Mouse (Mus musculus) liver, embryonic 15.5 days (tissue): ENCODE measurements around the gene Mrpl54. TPM values are rescaled to one million over a fixed set of nuclear protein-coding genes. Genes with fewer than 3 reads are reported as not detected.

ENCODE experiments used
- ATAC-seq: fragments of 200-750 bp; cut with Nextera tagmentation; 2 replicates; pipeline ENCODE4 v1.8.0; 2017; ENCODE audit warnings: moderate number of reproducible peaks, mild to moderate bottlenecking, moderate library complexity; ENCODE audit not compliant: insufficient read depth
- H3K27ac ChIP-seq: fragments of 300-500 bp; sonication (generic); replicated peaks from 2 replicates; pipeline ENCODE4 v1.5.1; 2015; ENCODE audit warnings: mild to moderate bottlenecking, inconsistent platforms
- H3K27me3 ChIP-seq: fragments of 300-500 bp; sonication (generic); 2 replicates; pipeline ENCODE4 v1.6.1; 2015; ENCODE audit warnings: mild to moderate bottlenecking, inconsistent platforms
- H3K36me3 ChIP-seq: fragments of 300-500 bp; sonication (generic); replicated peaks from 2 replicates; pipeline ENCODE4 v1.6.1; 2015; ENCODE audit warnings: moderate library complexity, mild to moderate bottlenecking, inconsistent platforms
- H3K4me1 ChIP-seq: fragments of 300-500 bp; sonication (generic); replicated peaks from 2 replicates; pipeline ENCODE4 v1.6.1; 2015; ENCODE audit warnings: inconsistent platforms
- H3K4me2 ChIP-seq: fragments of 300-500 bp; sonication (generic); 2 replicates; pipeline ENCODE4 v1.6.1; 2015; ENCODE audit warnings: moderate library complexity, mild to moderate bottlenecking, inconsistent platforms
- H3K4me3 ChIP-seq: fragments of 300-500 bp; sonication (generic); replicated peaks from 2 replicates; pipeline ENCODE4 v1.5.1; 2015; ENCODE audit warnings: mild to moderate bottlenecking, inconsistent platforms
- H3K9ac ChIP-seq: fragments of 300-500 bp; sonication (generic); 2 replicates; pipeline ENCODE4 v1.6.1; 2015; ENCODE audit warnings: moderate library complexity, mild to moderate bottlenecking, inconsistent platforms
- H3K9me3 ChIP-seq: fragments of 300-500 bp; sonication (generic); replicated peaks from 2 replicates; pipeline ENCODE4 v1.6.1; 2016; ENCODE audit warnings: inconsistent platforms
- WGBS: fragments of 180-500 bp; shearing (Covaris S2); methylation state at CpG from one replicate; pipeline ENCODE4 v1.1.7; 2015; ENCODE audit warnings: mixed read lengths; ENCODE audit not compliant: insufficient replicate concordance; 5-methylcytosine and 5-hydroxymethylcytosine counted together
- polyA plus RNA-seq: library from polyadenylated mRNA; unstranded; fragments of >200 nt; fragmentation: Nextera tagmentation; extraction: Ambion mirVana; gene quantifications from 2 replicates; pipeline ENCODE4 v1.2.1, GENCODE M21; 2015

Mrpl54 gene
- polyA plus RNA-seq, 1 experiment from 2014 or later: 92.2 TPM

GRCm38 (mm10) chr10:81303258-81303657 lies 36.5 kb upstream of the Mrpl54 start:
- 31% methylated on average over 10 of the region's 10 CpGs for WGBS
- no peak for ATAC-seq

GRCm38 (mm10) chr10:81302781-81303218 lies 36.1 kb upstream of the Mrpl54 start:
- peaks cover 73% of the 10 kb centered on the region for H3K4me1 ChIP-seq

More at GRCm38 (mm10) chr10:81303258-81303657, 36.5 kb upstream of the Mrpl54 start:
- peaks cover 27% of the 10 kb centered on the region for H3K36me3 ChIP-seq
- peak overlapping the region; percentile 43 for H3K4me2 ChIP-seq
- no peaks in the 10 kb centered on the region for H3K9me3 ChIP-seq
- 0 out of 2 replicates have a peak overlapping the region, but pooled peaks have one; percentile 13 for H3K9ac ChIP-seq
- H3K4me3 ChIP-seq: no peak overlapping the region
- peak overlapping the region; percentile 56 for H3K27ac ChIP-seq
- H3K27me3 ChIP-seq: no peaks in the 10 kb centered on the region
- peaks cover 69% of the 10 kb centered on the region for H3K4me1 ChIP-seq

GRCm38 (mm10) chr10:81302288-81302687 lies 35.6 kb upstream of the Mrpl54 start:
- Histone ChIP-seq H3K27ac (0 out of 2 replicates have a peak overlapping the region, but pooled peaks have one; percentile 31), H3K4me1 (peaks cover 79% of the 10 kb centered on the region), H3K9ac (peak overlapping the region; percentile 13), H3K9me3 (no peaks in the 10 kb centered on the region), H3K27me3 (no peaks in the 10 kb centered on the region), H3K4me2 (peak overlapping the region; percentile 43), H3K4me3 (0 out of 2 replicates have a peak overlapping the region, but pooled peaks have one; percentile 10), H3K36me3 (peaks cover 18% of the 10 kb centered on the region)
- ATAC-seq: no peak
- 62% methylated on average over 4 of the region's 4 CpGs for WGBS

More at GRCm38 (mm10) chr10:81302781-81303218, 36.1 kb upstream of the Mrpl54 start:
- H3K4me2 ChIP-seq: peak overlapping the region; percentile 43
- H3K36me3 ChIP-seq: peaks cover 23% of the 10 kb centered on the region
- ATAC-seq: 0 out of 2 replicates have a peak, but pooled peaks have one; percentile 3
- no peaks in the 10 kb centered on the region for H3K9me3 ChIP-seq
- H3K27me3 ChIP-seq: no peaks in the 10 kb centered on the region
- WGBS: 13% methylated on average over 14 of the region's 14 CpGs
- peak overlapping the region; percentile 56 for H3K27ac ChIP-seq
- 0 out of 2 replicates have a peak overlapping the region, but pooled peaks have one; percentile 10 for H3K4me3 ChIP-seq
- H3K9ac ChIP-seq: peak overlapping the region; percentile 13

- Histone ChIP-seq H3K4me3 (no peak overlapping the region), H3K4me2 (no peak overlapping the region), H3K36me3 (peaks cover 8% of the 10 kb centered on the region), H3K27ac (0 out of 2 replicates have a peak overlapping the region, but pooled peaks have one; percentile 86), H3K9me3 (no peaks in the 10 kb centered on the region), H3K4me1 (peaks cover 88% of the 10 kb centered on the region), H3K9ac (no peak overlapping the region), H3K27me3 (no peaks in the 10 kb centered on the region)
- ATAC-seq: no peak
- WGBS: 63% methylated on average over 9 of the region's 9 CpGs
Measured at GRCm38 (mm10) chr10:81301321-81301720, 34.6 kb upstream of the Mrpl54 start.

GRCm38 (mm10) chr10:81300352-81300907 lies 33.7 kb upstream of the Mrpl54 start:
- peak overlapping the region; percentile 86 for H3K27ac ChIP-seq
- H3K9me3 ChIP-seq: no peaks in the 10 kb centered on the region
- no peak overlapping the region for H3K4me3 ChIP-seq
- ATAC-seq: peak; percentile 36
- H3K9ac ChIP-seq: no peak overlapping the region
- 77% methylated on average over 9 of the region's 9 CpGs for WGBS
- H3K27me3 ChIP-seq: no peaks in the 10 kb centered on the region
- H3K36me3 ChIP-seq: 0 out of 2 replicates have a peak, but pooled peaks cover 4% of the 10 kb centered on the region
- H3K4me2 ChIP-seq: peak overlapping the region; percentile 27
- H3K4me1 ChIP-seq: peaks cover 97% of the 10 kb centered on the region

- WGBS: 61% methylated on average over 14 of the region's 14 CpGs
- H3K9me3 ChIP-seq: no peaks in the 10 kb centered on the region
- no peak overlapping the region for H3K4me3 ChIP-seq
- H3K4me1 ChIP-seq: peaks cover 100% of the 10 kb centered on the region
- no peaks in the 10 kb centered on the region for H3K27me3 ChIP-seq
- 0 out of 2 replicates have a peak, but pooled peaks cover 6% of the 10 kb centered on the region for H3K36me3 ChIP-seq
- H3K27ac ChIP-seq: peak overlapping the region; percentile 86
- ATAC-seq: no peak; the same call in 1 of the 2 replicates
- H3K9ac ChIP-seq: no peak overlapping the region
- peak overlapping the region; percentile 27 for H3K4me2 ChIP-seq
Measured at GRCm38 (mm10) chr10:81299585-81300351, 33.0 kb upstream of the Mrpl54 start.

- Histone ChIP-seq H3K9ac (no peak overlapping the region), H3K4me3 (no peak overlapping the region), H3K4me1 (peaks cover 100% of the 10 kb centered on the region), H3K9me3 (no peaks in the 10 kb centered on the region), H3K27ac (peak overlapping the region; percentile 86), H3K36me3 (0 out of 2 replicates have a peak, but pooled peaks cover 6% of the 10 kb centered on the region), H3K27me3 (no peaks in the 10 kb centered on the region), H3K4me2 (peak overlapping the region; percentile 27; the same call in 1 of the 2 replicates)
- no peak for ATAC-seq
- 61% methylated on average over 17 of the region's 17 CpGs for WGBS
Measured at GRCm38 (mm10) chr10:81298369-81299100, 31.8 kb upstream of the Mrpl54 start.

GRCm38 (mm10) chr10:81297845-81298244 lies 31.1 kb upstream of the Mrpl54 start:
- peak overlapping the region; percentile 6; the same call in 1 of the 2 replicates for H3K9ac ChIP-seq
- H3K36me3 ChIP-seq: 0 out of 2 replicates have a peak, but pooled peaks cover 6% of the 10 kb centered on the region
- no peaks in the 10 kb centered on the region for H3K27me3 ChIP-seq
- peaks cover 99% of the 10 kb centered on the region for H3K4me1 ChIP-seq
- peak overlapping the region; percentile 27 for H3K4me2 ChIP-seq
- peak; percentile 7; the same call in 1 of the 2 replicates for ATAC-seq
- no peaks in the 10 kb centered on the region for H3K9me3 ChIP-seq
- no peak overlapping the region for H3K4me3 ChIP-seq
- 23% methylated on average over 10 of the region's 10 CpGs for WGBS
- H3K27ac ChIP-seq: peak overlapping the region; percentile 86

GRCm38 (mm10) chr10:81297246-81297645 lies 30.5 kb upstream of the Mrpl54 start:
- peaks cover 97% of the 10 kb centered on the region for H3K4me1 ChIP-seq
- no peak overlapping the region for H3K4me3 ChIP-seq
- H3K9me3 ChIP-seq: no peaks in the 10 kb centered on the region
- peak overlapping the region; percentile 86 for H3K27ac ChIP-seq
- 0 out of 2 replicates have a peak, but pooled peaks cover 6% of the 10 kb centered on the region for H3K36me3 ChIP-seq
- 63% methylated on average over 6 of the region's 6 CpGs for WGBS
- H3K4me2 ChIP-seq: peak overlapping the region; percentile 27
- ATAC-seq: no peak
- H3K27me3 ChIP-seq: no peaks in the 10 kb centered on the region
- H3K9ac ChIP-seq: peak overlapping the region; percentile 6; the same call in 1 of the 2 replicates

GRCm38 (mm10) chr10:81295185-81295584 lies 28.5 kb upstream of the Mrpl54 start:
- Histone ChIP-seq H3K4me1 (peaks cover 96% of the 10 kb centered on the region), H3K4me3 (no peak overlapping the region), H3K27me3 (peaks cover 9% of the 10 kb centered on the region; the same call in 1 of the 2 replicates), H3K9me3 (no peaks in the 10 kb centered on the region), H3K4me2 (peak overlapping the region; percentile 95; the same call in 1 of the 2 replicates), H3K9ac (no peak overlapping the region), H3K36me3 (0 out of 2 replicates have a peak, but pooled peaks cover 6% of the 10 kb centered on the region), H3K27ac (no peak overlapping the region)
- no peak for ATAC-seq
- WGBS: 74% methylated on average over 6 of the region's 6 CpGs
